Mouse (Mus musculus): ENCODE data around the gene Crmp1.

DNA sequence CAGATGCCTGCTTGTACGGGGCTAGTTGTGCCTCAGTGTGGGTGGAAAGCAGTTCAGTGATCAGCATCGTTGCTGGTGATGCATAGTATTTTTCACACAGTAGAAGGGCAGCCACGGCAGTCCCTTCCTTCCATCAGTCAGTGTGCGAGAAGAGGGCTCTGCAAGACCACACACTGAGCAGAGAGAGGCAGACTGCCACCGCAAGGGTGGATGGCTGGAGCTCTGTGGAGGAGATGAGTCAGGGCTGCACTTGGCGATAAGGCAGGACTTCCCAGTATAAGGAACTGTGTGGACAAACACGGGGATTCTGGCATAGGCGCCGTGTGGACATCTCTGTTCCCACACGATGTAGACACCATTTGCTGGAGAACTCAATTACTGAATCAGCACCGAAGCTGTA lies 39.3 kb downstream of the Crmp1 start:
- TF ChIP-seq CTCF (IDR thresholded peaks at IDR 0.05; ENCODE audit: low read depth) = no peak
- no peak for TF ChIP-seq EP300 (optimal IDR thresholded peaks at IDR 0.05)
